Mouse (Mus musculus) heart, embryonic 13.5 days (tissue): ENCODE measurements around the gene Tmem258. TPM values are rescaled to one million over a fixed set of nuclear protein-coding genes. Genes with fewer than 3 reads are reported as not detected.

Experiments used
- ATAC-seq: fragments of 200-750 bp; cut with Nextera tagmentation; 2 replicates; pipeline ENCODE4 v1.8.0; 2017; ENCODE audit warnings: moderate TSS enrichment; ENCODE audit not compliant: insufficient number of reproducible peaks, low FRiP score, low TSS enrichment; ENCODE audit errors: extremely low read depth
- H3K27ac ChIP-seq: fragments of 300-500 bp; sonication (generic); replicated peaks from 2 replicates; pipeline ENCODE4 v1.5.1; 2015; ENCODE audit warnings: moderate library complexity, mild to moderate bottlenecking, inconsistent platforms
- H3K27me3 ChIP-seq: fragments of 300-500 bp; sonication (generic); replicated peaks from 2 replicates; pipeline ENCODE4 v1.6.1; 2015; ENCODE audit warnings: mild to moderate bottlenecking, inconsistent platforms
- H3K36me3 ChIP-seq: fragments of 300-500 bp; sonication (generic); 2 replicates; pipeline ENCODE4 v1.6.1; 2015; ENCODE audit warnings: mild to moderate bottlenecking, inconsistent platforms
- H3K4me1 ChIP-seq: fragments of 300-500 bp; sonication (generic); 2 replicates; pipeline ENCODE4 v1.6.1; 2015; ENCODE audit warnings: inconsistent platforms
- H3K4me2 ChIP-seq: fragments of 300-500 bp; sonication (generic); 2 replicates; pipeline ENCODE4 v1.6.1; 2015; ENCODE audit warnings: inconsistent platforms, mild to moderate bottlenecking, moderate library complexity
- H3K4me3 ChIP-seq: fragments of 300-500 bp; sonication (generic); 2 replicates; pipeline ENCODE4 v1.5.1; 2015; ENCODE audit warnings: moderate library complexity, mild to moderate bottlenecking, inconsistent platforms
- H3K9ac ChIP-seq: fragments of 300-500 bp; sonication (generic); 2 replicates; pipeline ENCODE4 v1.6.1; 2015; ENCODE audit warnings: inconsistent platforms, mild to moderate bottlenecking, moderate library complexity
- H3K9me3 ChIP-seq: fragments of 300-500 bp; sonication (generic); 2 replicates; pipeline ENCODE4 v1.6.1; 2016; ENCODE audit warnings: inconsistent platforms
- WGBS: fragments of 180-500 bp; shearing (Covaris S2); methylation state at CpG from one replicate; pipeline ENCODE4 v1.1.7; 2015; ENCODE audit warnings: mixed read lengths; 5-methylcytosine and 5-hydroxymethylcytosine counted together
- polyA plus RNA-seq: library from polyadenylated mRNA; unstranded; fragments of >200 nt; fragmentation: Nextera tagmentation; extraction: Ambion mirVana; gene quantifications from 2 replicates; pipeline ENCODE4 v1.2.1, GENCODE M21; 2015

The Tmem258 gene
- polyA plus RNA-seq, 1 experiment from 2014 or later = 399 TPM

- WGBS = 12% methylated on average over 26 of the region's 26 CpGs
- H3K27ac ChIP-seq = peak overlapping the region; percentile 61
- no peak for ATAC-seq
- peak overlapping the region; percentile 72 for H3K9ac ChIP-seq
- H3K9me3 ChIP-seq = no peaks in the 10 kb centered on the region
- H3K36me3 ChIP-seq = no peaks in the 10 kb centered on the region
- H3K4me3 ChIP-seq = peak overlapping the region; percentile 37
- H3K4me2 ChIP-seq = peak overlapping the region; percentile 62
- H3K27me3 ChIP-seq = no peaks in the 10 kb centered on the region
- H3K4me1 ChIP-seq = peaks cover 39% of the 10 kb centered on the region
These were observed 21.0 kb downstream of the Tmem258 start for GRCm38 (mm10) chr19:10224637-10225453.

GRCm38 (mm10) chr19:10225767-10226166, 22.0 kb downstream of the Tmem258 start:
- 48% methylated on average over 4 of the region's 4 CpGs for WGBS
- no peaks in the 10 kb centered on the region for H3K36me3 ChIP-seq
- H3K27me3 ChIP-seq = no peaks in the 10 kb centered on the region; the same call in 1 of the 2 replicates
- H3K9ac ChIP-seq = no peak overlapping the region
- H3K4me2 ChIP-seq = peak overlapping the region; percentile 62; the same call in 1 of the 2 replicates
- H3K4me1 ChIP-seq = peaks cover 47% of the 10 kb centered on the region
- ATAC-seq = no peak
- H3K4me3 ChIP-seq = no peak overlapping the region
- no peaks in the 10 kb centered on the region for H3K9me3 ChIP-seq
- 0 out of 2 replicates have a peak overlapping the region, but pooled peaks have one; percentile 61 for H3K27ac ChIP-seq

- Histone ChIP-seq H3K4me1 (peaks cover 30% of the 10 kb centered on the region), H3K4me3 (no peak overlapping the region), H3K9me3 (no peaks in the 10 kb centered on the region), H3K27me3 (peaks cover 7% of the 10 kb centered on the region), H3K27ac (peak overlapping the region; percentile 48), H3K36me3 (no peaks in the 10 kb centered on the region), H3K4me2 (no peak overlapping the region), H3K9ac (no peak overlapping the region)
- 21% methylated on average over 7 of the region's 7 CpGs for whole genome bisulfite sequencing
- ATAC-seq = no peak
These were observed 27.2 kb downstream of the Tmem258 start for GRCm38 (mm10) chr19:10231016-10231415.

- Histone ChIP-seq H3K9ac (peak overlapping the region; percentile 33; the same call in 1 of the 2 replicates), H3K36me3 (no peaks in the 10 kb centered on the region), H3K9me3 (no peaks in the 10 kb centered on the region), H3K4me2 (no peak overlapping the region), H3K27me3 (peaks cover 7% of the 10 kb centered on the region), H3K4me1 (peaks cover 27% of the 10 kb centered on the region), H3K4me3 (no peak overlapping the region), H3K27ac (peak overlapping the region; percentile 48)
- ATAC-seq = no peak
- WGBS = 30% methylated on average over 5 of the region's 5 CpGs
These were observed 28.1 kb downstream of the Tmem258 start for GRCm38 (mm10) chr19:10231871-10232270.

GRCm38 (mm10) chr19:10232327-10233017, 28.7 kb downstream of the Tmem258 start:
- Histone ChIP-seq H3K36me3 (no peaks in the 10 kb centered on the region), H3K4me2 (no peak overlapping the region), H3K27me3 (peaks cover 7% of the 10 kb centered on the region), H3K9me3 (no peaks in the 10 kb centered on the region), H3K4me3 (no peak overlapping the region), H3K27ac (peak overlapping the region; percentile 48; the same call in 1 of the 2 replicates), H3K4me1 (peaks cover 28% of the 10 kb centered on the region), H3K9ac (no peak overlapping the region; the same call in 1 of the 2 replicates)
- no peak for ATAC-seq
- WGBS = 46% methylated on average over 9 of the region's 9 CpGs

- Histone ChIP-seq H3K36me3 (no peaks in the 10 kb centered on the region), H3K9ac (no peak overlapping the region), H3K27me3 (peaks cover 16% of the 10 kb centered on the region), H3K4me3 (no peak overlapping the region), H3K9me3 (no peaks in the 10 kb centered on the region), H3K27ac (no peak overlapping the region), H3K4me2 (no peak overlapping the region), H3K4me1 (peaks cover 40% of the 10 kb centered on the region)
- ATAC-seq = no peak
- WGBS = 62% methylated on average over 9 of the region's 9 CpGs
These were observed 32.2 kb downstream of the Tmem258 start for GRCm38 (mm10) chr19:10235784-10236565.

GRCm38 (mm10) chr19:10238477-10238876, 34.7 kb downstream of the Tmem258 start:
- Histone ChIP-seq H3K27ac (peak overlapping the region; percentile 74), H3K4me3 (peak overlapping the region; percentile 63; the same call in 1 of the 2 replicates), H3K27me3 (peaks cover 19% of the 10 kb centered on the region), H3K9me3 (no peaks in the 10 kb centered on the region), H3K4me1 (peaks cover 32% of the 10 kb centered on the region), H3K9ac (no peak overlapping the region; the same call in 1 of the 2 replicates), H3K36me3 (no peaks in the 10 kb centered on the region), H3K4me2 (peak overlapping the region; percentile 85)
- no peak for ATAC-seq
- WGBS = 21% methylated on average over 3 of the region's 3 CpGs

- peak overlapping the region; percentile 82 for H3K9ac ChIP-seq
These were observed 35.6 kb downstream of the Tmem258 start for GRCm38 (mm10) chr19:10239419-10239818.

GRCm38 (mm10) chr19:10239975-10240653, 36.3 kb downstream of the Tmem258 start:
- no peak for ATAC-seq
- Histone ChIP-seq H3K36me3 (no peaks in the 10 kb centered on the region), H3K9ac (peak overlapping the region; percentile 82), H3K4me1 (peaks cover 32% of the 10 kb centered on the region), H3K9me3 (no peaks in the 10 kb centered on the region), H3K27me3 (peaks cover 19% of the 10 kb centered on the region), H3K4me3 (peak overlapping the region; percentile 63), H3K27ac (peak overlapping the region; percentile 74), H3K4me2 (peak overlapping the region; percentile 85)
- 3% methylated on average over 24 of the region's 26 CpGs for WGBS

More at GRCm38 (mm10) chr19:10239419-10239818, 35.6 kb downstream of the Tmem258 start:
- Histone ChIP-seq H3K36me3 (no peaks in the 10 kb centered on the region), H3K9me3 (no peaks in the 10 kb centered on the region), H3K4me3 (peak overlapping the region; percentile 63), H3K27ac (peak overlapping the region; percentile 74), H3K4me2 (peak overlapping the region; percentile 85), H3K27me3 (peaks cover 19% of the 10 kb centered on the region), H3K4me1 (peaks cover 32% of the 10 kb centered on the region)
- 35% methylated on average over 2 of the region's 2 CpGs for WGBS
- ATAC-seq = no peak

- peak within 1 kb of the TSS; percentile 63 for H3K4me3 ChIP-seq
- no peaks in the 10 kb centered on the region for H3K9me3 ChIP-seq
- H3K4me1 ChIP-seq = peaks cover 32% of the 10 kb centered on the region
- peak within 1 kb of the TSS; percentile 85 for H3K4me2 ChIP-seq
- 8% methylated on average over 41 of the region's 43 CpGs for WGBS
- ATAC-seq = peak; percentile 77; the same call in 1 of the 2 replicates
- peak within 1 kb of the TSS; percentile 82 for H3K9ac ChIP-seq
- peaks cover 23% of the 10 kb centered on the region for H3K27me3 ChIP-seq
- H3K36me3 ChIP-seq = no peaks in the 10 kb centered on the region
- H3K27ac ChIP-seq = peak within 1 kb of the TSS; percentile 74
These were observed 37.0 kb downstream of the Tmem258 start, which contains the start of gene Myrf for GRCm38 (mm10) chr19:10240654-10241305. Gene Myrf (minus strand): TSS chr19:10240748.
